Mouse (Mus musculus) small intestine, adult 2 months (tissue): ENCODE data around the gene Shcbp1l.

ENCODE experiments used
- CTCF ChIP-seq: fragments of 200-500 bp; IDR thresholded peaks from 2 replicates; pipeline ENCODE4 v1.5.1; 2012; ENCODE audit warnings: low read depth, mild to moderate bottlenecking, control low read depth, inconsistent platforms, low read length, moderate library complexity, mixed read lengths; ENCODE audit not compliant: insufficient replicate concordance, insufficient read length; ENCODE audit errors: extremely low read depth
- POLR2A ChIP-seq: fragments of 200-500 bp; IDR thresholded peaks from 2 replicates; pipeline ENCODE4 v1.6.1; 2012; ENCODE audit warnings: low read depth, mild to moderate bottlenecking, control low read depth, inconsistent platforms, low read length, moderate library complexity

DNA sequence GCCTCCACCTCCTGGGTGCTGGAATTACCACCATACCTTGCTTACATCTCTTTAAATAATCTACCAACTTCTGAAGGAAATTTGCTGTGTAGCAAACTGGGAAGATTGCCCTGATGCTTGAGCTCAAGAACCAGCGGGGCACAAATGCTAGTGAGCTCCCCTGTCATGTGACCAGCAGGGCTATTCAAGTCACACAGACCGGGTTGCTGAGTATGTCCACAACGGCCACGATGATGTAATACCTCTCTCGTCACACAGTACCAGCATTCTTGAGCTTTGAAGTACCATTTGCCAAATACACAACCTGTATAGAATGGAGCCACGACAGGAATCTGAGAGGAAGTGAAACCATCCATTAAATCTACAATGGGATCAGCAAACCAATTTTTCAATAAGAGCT lies 46.4 kb upstream of the Shcbp1l start:
- TF ChIP-seq CTCF = no peak
- TF ChIP-seq POLR2A = no peak
